Mouse (Mus musculus) cerebellum, adult 2 months (tissue): ENCODE measurements around the gene Tmed6.

Experiments
- CTCF ChIP-seq: fragments of 200-500 bp; IDR thresholded peaks from 2 replicates; pipeline ENCODE4 v1.5.1; 2011; ENCODE audit warnings: low read depth, mild to moderate bottlenecking, control low read depth, low read length, moderate library complexity, borderline replicate concordance; ENCODE audit not compliant: insufficient read depth
- POLR2A ChIP-seq: fragments of 200-500 bp; IDR thresholded peaks from 2 replicates; pipeline ENCODE4 v1.6.1; 2011; ENCODE audit warnings: low read length, control low read depth, borderline replicate concordance; ENCODE audit not compliant: insufficient read depth

GRCm38 (mm10) chr8:107086018-107086417 lies 20.6 kb upstream of the Tmed6 start:
- no peak for TF ChIP-seq CTCF
- TF ChIP-seq POLR2A, result no peak
